Mouse (Mus musculus) gastrocnemius, postnatal 36 days (tissue): ENCODE data around the gene Tnfrsf9. TPM values are rescaled to one million over a fixed set of nuclear protein-coding genes. Genes with fewer than 3 reads are reported as not detected.
"Not testable (repeated sequence)": the region's sequence is repeated elsewhere in the genome, so short reads cannot be mapped to it uniquely, and the experiment has no call there.

ENCODE experiments used
- DNase-seq, 2 experiments: peaks; one replicate each; pipeline ENCODE4 v3.0.0; 2022
- intact Hi-C: fragments of 180-260 bp; cut with DNase I; formaldehyde crosslinking; loops from one replicate; pipeline ENCODE4 v1.15.1; 2025
- total RNA-seq, 2 experiments: library from RNA; stranded (reverse); gene quantifications; 2 replicates each; pipeline ENCODE4 v1.2.3; 2021

Gene Tnfrsf9
- total RNA-seq, 2 experiments from 2014 or later, result 0.30 TPM; not detected in 1

GRCm38 (mm10) chr4:150891308-150891707 lies 23.1 kb upstream of the Tnfrsf9 start:
- intact Hi-C loops, result no loop called here
- no peak for DNase-seq

- DNase-seq, result no peak
- intact Hi-C loops, result loop anchor here (5.0 kb wide), 1 partner anchor 38 kb away; no protein-coding TSS in a partner anchor
Measured at GRCm38 (mm10) chr4:150894718-150895501, 19.5 kb upstream of the Tnfrsf9 start.

GRCm38 (mm10) chr4:150896896-150897624 lies 17.3 kb upstream of the Tnfrsf9 start:
- intact Hi-C loops, result loop anchor here (5.0 kb wide), 1 partner anchor 40 kb away; no protein-coding TSS in a partner anchor
- DNase-seq, result no peak

GRCm38 (mm10) chr4:150898716-150899365 lies 15.5 kb upstream of the Tnfrsf9 start:
- intact Hi-C loops, result loop anchor here (1.0 to 5.0 kb wide), 2 partner anchors 42 to 243 kb away; no protein-coding TSS in a partner anchor
- DNase-seq, result peak; percentile 46 to 77

GRCm38 (mm10) chr4:150900486-150900885 lies 13.9 kb upstream of the Tnfrsf9 start:
- intact Hi-C loops, result no loop called here
- no peak for DNase-seq

- intact Hi-C loops, result no loop called here
- DNase-seq, result peak; percentile 77 to 82
Measured at GRCm38 (mm10) chr4:150901651-150902050, 12.7 kb upstream of the Tnfrsf9 start.

- peak in 1 of 2 experiments; percentile 49 for DNase-seq
- intact Hi-C loops, result no loop called here
Measured at GRCm38 (mm10) chr4:150902062-150902461, 12.3 kb upstream of the Tnfrsf9 start.

- intact Hi-C loops, result no loop called here
- peak in 1 of 2 experiments; percentile 54 for DNase-seq
Measured at GRCm38 (mm10) chr4:150903091-150903742, 11.1 kb upstream of the Tnfrsf9 start.

- intact Hi-C loops, result no loop called here
- DNase-seq, result no peak
Measured at GRCm38 (mm10) chr4:150907099-150907498, 7.3 kb upstream of the Tnfrsf9 start.

- intact Hi-C loops, DNase-seq: not testable (repeated sequence)
Measured at GRCm38 (mm10) chr4:150908512-150908911, 5.8 kb upstream of the Tnfrsf9 start.

GRCm38 (mm10) chr4:150909451-150910156 lies 4.8 kb upstream of the Tnfrsf9 start:
- intact Hi-C loops, result no loop called here
- DNase-seq, result peak; percentile 98 to 99

GRCm38 (mm10) chr4:150910164-150910951 lies 4.0 kb upstream of the Tnfrsf9 start:
- intact Hi-C loops, result no loop called here
- DNase-seq, result no peak

GRCm38 (mm10) chr4:150913743-150914142 lies 619 bp upstream of the Tnfrsf9 start:
- intact Hi-C loops, result no loop called here
- DNase-seq, result no peak

GRCm38 (mm10) chr4:150915181-150915906 lies 982 bp downstream of the Tnfrsf9 start:
- DNase-seq, result no peak
- intact Hi-C loops, result no loop called here

- no peak for DNase-seq
- intact Hi-C loops, result no loop called here
Measured at GRCm38 (mm10) chr4:150917336-150918027, 3.1 kb downstream of the Tnfrsf9 start.

- intact Hi-C loops, result loop anchor here (5.0 kb wide), 1 partner anchor 36 kb away; no protein-coding TSS in a partner anchor
- no peak for DNase-seq
Measured at GRCm38 (mm10) chr4:150921206-150921605, 6.8 kb downstream of the Tnfrsf9 start.

- DNase-seq, result no peak
- intact Hi-C loops, result loop anchor here (5.0 kb wide), 1 partner anchor 33 kb away; no protein-coding TSS in a partner anchor
Measured at GRCm38 (mm10) chr4:150924308-150924707, 9.9 kb downstream of the Tnfrsf9 start.
